Mouse (Mus musculus): ENCODE data around the gene Dpp10.

DNA sequence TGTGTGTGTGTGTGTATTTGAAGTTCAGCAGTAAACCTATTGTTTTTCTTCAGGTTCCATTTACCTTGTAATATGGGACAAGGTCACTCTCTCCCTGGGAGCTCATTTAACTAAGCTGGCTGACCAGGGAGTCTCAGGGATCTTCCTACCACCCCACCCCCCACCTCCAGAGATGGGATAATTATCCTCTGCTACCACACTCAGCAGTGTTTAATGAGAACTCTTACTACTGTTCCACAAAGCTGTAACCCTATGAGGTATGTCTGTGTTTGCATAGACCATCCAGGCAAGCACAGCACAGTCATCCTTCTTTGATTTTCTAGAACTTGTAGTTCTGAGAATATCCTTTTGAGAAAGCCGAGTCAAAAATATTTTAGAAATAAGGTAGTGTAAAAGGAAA is 471.6 kb downstream of the Dpp10 start:
- TF ChIP-seq POLR2A (IDR thresholded peaks at IDR 0.05; ENCODE audit: control insufficient read depth, low read depth, low read length) (no peak), CTCF (IDR thresholded peaks at IDR 0.05; ENCODE audit: control insufficient read depth, insufficient read depth, insufficient replicate concordance, low read depth, low read length) (no peak)

Measured in testis, adult 2 months (tissue).